Mouse (Mus musculus): Measurements from ENCODE around the gene Fbxo44. TPM values are rescaled to one million over a fixed set of nuclear protein-coding genes. Genes with fewer than 3 reads are reported as not detected.
A peak's percentile ranks its signal among the peaks of the same experiment; 100 is the strongest.
"Not testable (repeated sequence)": the region's sequence is repeated elsewhere in the genome, so short reads cannot be mapped to it uniquely, and the experiment has no call there.

The Fbxo44 gene
- total RNA-seq, 2 experiments from 2014 or later, result 136 to 141 TPM

DNA sequence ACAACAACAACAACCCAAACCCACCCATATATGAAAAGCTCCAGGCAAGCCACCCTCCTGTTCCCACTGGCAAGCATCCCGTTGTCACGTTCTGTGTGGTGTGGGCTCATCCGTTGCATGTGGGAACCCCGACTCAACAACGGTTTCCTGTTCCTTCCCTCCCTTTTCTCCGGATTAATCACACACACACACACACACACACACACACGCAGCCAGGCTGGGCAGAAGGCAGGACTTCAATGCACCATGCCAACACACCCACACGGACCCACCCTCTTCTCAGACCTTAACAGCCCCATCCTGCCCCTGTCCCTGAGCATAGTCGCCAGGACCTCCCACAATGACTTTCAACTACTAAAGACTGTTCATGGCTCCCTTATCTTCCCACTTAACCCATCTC lies 39.7 kb downstream of the Fbxo44 start:
- Histone ChIP-seq H3K27ac (no peak overlapping the region), H3K4me3 (no peak overlapping the region)
- no peak for DNase-seq (ENCODE audit: low spot score in 2 of 2)
- TF ChIP-seq CTCF (conservative IDR thresholded peaks at IDR 0.05), result no peak

- H3K4me3 ChIP-seq; DNase-seq (ENCODE audit: low spot score in 2 of 2); H3K27ac ChIP-seq: not testable (repeated sequence)
- TF ChIP-seq CTCF (conservative IDR thresholded peaks at IDR 0.05), result peak; percentile 52
These were observed 40.7 kb downstream of the Fbxo44 start for GRCm38 (mm10) chr4:148119578-148119977.

- Histone ChIP-seq H3K27ac (no peak overlapping the region), H3K4me3 (no peak overlapping the region)
- TF ChIP-seq CTCF (conservative IDR thresholded peaks at IDR 0.05), result peak; percentile 64
- no peak for DNase-seq (ENCODE audit: low spot score in 2 of 2)
These were observed 42.9 kb downstream of the Fbxo44 start for GRCm38 (mm10) chr4:148117392-148117791.

DNA sequence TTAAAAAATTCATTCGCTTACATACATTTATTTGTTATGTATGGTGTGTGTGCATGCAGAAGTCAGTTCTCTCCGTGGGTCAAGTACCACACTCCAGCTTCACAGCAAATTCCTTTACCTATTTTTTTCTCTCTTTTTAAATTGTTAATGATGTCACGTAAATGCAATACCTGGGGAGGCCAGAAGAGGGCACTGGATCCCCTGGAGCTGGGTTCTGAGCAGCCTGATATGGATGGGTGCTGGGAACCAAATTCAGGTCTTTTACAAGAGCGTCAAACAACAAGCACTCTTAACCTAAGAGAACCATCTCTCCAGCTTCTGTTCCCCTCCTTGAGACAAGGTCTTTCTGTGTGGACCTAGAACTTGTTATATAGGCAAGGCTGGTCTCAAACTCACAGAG lies 43.6 kb downstream of the Fbxo44 start:
- no peak overlapping the region for H3K27ac ChIP-seq
- DNase-seq (ENCODE audit: low spot score in 2 of 2), result no peak
- TF ChIP-seq CTCF (conservative IDR thresholded peaks at IDR 0.05), result peak; percentile 64
- no peak overlapping the region for H3K4me3 ChIP-seq

- TF ChIP-seq CTCF (conservative IDR thresholded peaks at IDR 0.05), result peak; percentile 69
- Histone ChIP-seq H3K4me3 (no peak overlapping the region), H3K27ac (no peak overlapping the region)
- DNase-seq (ENCODE audit: low spot score in 2 of 2), result no peak
These were observed 44.8 kb downstream of the Fbxo44 start for GRCm38 (mm10) chr4:148115467-148115866.

DNA sequence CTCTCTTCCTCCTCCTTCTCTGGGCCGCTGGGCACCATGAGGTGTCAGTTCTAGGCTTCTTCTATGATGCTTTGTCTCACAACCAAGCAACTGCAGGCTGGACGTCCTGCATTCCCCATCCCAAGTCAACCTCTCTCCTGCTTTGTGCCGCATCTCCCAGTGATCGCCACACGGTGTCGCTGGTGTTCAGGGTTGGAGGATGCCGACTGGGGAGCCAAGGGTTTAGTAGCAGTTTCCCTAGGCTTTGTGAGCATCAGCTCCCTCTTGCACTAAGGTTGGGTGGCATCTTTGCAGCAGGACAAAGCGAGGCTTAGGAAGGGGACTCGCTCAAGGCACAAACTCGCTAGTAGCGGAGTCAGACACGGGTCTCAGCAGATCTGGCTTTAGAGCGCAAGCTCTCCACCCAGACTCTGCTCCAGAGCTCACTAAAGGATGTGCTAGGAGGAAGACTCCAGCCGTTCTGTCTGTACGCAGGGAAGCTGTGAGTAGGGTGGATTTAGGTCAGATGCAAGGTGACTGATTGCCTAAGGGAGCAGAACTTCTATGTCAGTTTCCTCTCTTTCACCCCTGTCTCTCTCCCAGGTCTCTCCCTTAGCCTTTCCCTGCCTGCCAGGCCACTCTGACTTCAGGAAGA lies 45.4 kb downstream of the Fbxo44 start:
- peak; percentile 97 for TF ChIP-seq CTCF (conservative IDR thresholded peaks at IDR 0.05)
- peak; percentile 84 to 90 for DNase-seq (ENCODE audit: low spot score in 2 of 2)
- H3K4me3 ChIP-seq, result no peak overlapping the region; the same call in 1 of the 2 replicates
- no peak overlapping the region for H3K27ac ChIP-seq

- DNase-seq (ENCODE audit: low spot score in 2 of 2), result no peak
- TF ChIP-seq CTCF (conservative IDR thresholded peaks at IDR 0.05), result no peak
- Histone ChIP-seq H3K27ac (no peak overlapping the region), H3K4me3 (no peak overlapping the region)
These were observed 47.8 kb downstream of the Fbxo44 start for GRCm38 (mm10) chr4:148112519-148112918.

DNA sequence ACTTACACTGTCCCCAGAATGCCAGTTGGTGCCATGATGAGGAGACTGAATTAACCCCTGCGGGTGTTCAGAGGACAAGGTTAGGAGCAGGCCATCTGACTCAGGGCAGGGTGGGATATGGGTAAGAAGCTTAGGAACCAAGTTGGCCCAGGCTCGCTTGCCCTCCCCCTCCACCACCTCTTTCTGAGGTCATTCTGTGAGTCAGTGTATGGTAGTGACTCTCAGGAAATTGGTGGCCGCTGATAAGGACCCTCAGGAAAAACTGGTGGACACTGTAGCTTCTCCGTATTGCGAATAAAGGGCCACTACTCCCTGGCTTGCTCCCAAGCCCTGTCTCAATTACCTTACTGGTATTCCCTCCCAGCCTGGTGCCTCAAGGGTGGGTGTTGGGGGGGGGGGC lies 51.1 kb downstream of the Fbxo44 start:
- H3K4me3 ChIP-seq, result no peak overlapping the region
- no peak for DNase-seq (ENCODE audit: low spot score in 2 of 2)
- H3K27ac ChIP-seq, result no peak overlapping the region
- TF ChIP-seq CTCF (conservative IDR thresholded peaks at IDR 0.05), result no peak

DNA sequence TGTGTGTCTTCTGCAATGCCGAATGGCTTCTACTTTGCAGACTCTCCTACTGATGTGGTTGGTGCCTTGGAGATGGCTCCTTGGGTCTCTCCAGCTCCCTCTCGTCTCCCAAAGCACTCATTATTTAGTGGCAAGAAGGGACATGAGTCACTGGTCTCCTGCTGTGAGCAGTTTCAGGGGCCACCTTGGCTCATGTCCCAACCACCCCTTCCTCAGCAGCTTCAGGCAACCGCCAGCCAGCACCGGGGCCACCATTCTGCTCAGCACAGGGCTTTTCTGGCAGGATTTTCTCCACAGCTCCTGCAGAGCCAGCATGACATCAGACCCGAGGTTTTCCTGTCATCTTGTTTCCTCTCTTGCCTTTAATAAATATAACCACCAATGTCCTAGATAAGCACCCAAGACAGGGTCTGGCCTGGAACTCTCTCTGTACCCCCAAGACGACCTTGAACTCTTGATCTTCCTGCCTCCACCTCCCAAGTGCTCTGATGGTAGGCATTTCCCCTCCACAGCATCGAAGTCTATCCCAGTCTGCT lies 51.6 kb downstream of the Fbxo44 start:
- H3K27ac ChIP-seq, result no peak overlapping the region
- no peak for DNase-seq (ENCODE audit: low spot score in 2 of 2)
- H3K4me3 ChIP-seq, result no peak overlapping the region
- no peak for TF ChIP-seq CTCF (conservative IDR thresholded peaks at IDR 0.05)

DNA sequence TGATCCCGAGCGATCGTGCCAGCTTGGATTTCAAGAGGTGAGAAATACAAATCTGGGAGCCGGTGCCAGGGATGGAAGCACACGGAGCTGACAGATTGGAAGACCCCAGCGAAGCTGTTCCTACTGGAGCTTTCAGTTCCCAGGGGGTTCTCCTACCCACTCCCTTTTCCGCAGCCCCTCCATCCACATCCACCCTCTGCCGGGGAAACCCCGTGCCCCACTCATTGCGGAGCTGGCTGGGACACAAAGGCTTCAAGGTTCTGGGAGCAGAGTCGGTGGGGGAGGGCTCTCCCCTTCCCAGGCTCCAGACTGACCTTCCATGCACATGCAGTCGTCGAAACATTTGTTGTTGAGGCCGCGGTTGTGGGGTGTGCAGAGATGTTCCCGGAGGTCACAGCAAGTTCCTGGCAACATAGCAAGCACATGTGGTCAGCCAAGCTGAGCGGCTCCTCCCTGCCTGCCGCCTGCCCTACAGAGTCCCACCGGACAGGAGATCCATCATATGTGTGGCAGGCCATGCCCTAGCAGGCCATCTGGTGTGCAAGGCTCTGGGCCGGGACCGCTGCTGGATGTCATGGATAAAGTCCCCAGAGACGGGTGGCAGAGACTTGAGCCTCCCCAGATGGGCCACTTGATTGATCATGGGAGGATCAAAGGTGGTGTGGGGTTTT lies 52.5 kb downstream of the Fbxo44 start:
- no peak for TF ChIP-seq CTCF (conservative IDR thresholded peaks at IDR 0.05)

GRCm38 (mm10) chr4:148104146-148104545 lies 56.1 kb downstream of the Fbxo44 start:
- TF ChIP-seq CTCF (conservative IDR thresholded peaks at IDR 0.05), result no peak
- Histone ChIP-seq H3K27ac (no peak overlapping the region), H3K4me3 (no peak overlapping the region)
- no peak for DNase-seq (ENCODE audit: low spot score in 2 of 2)

More for the DNA sequence above, 52.5 kb downstream of the Fbxo44 start:
- no peak overlapping the region for H3K27ac ChIP-seq
- peak overlapping the region; percentile 9; the same call in 1 of the 2 replicates for H3K4me3 ChIP-seq
- DNase-seq (ENCODE audit: low spot score in 2 of 2), result no peak

Small RNAs within 50 kb of the gene (microRNA-seq; reads per million reads assigned to microRNA genes)
- 0 to 0.55 reads per million in 2 experiments for gene Mir7022

Other genes starting within 250 kb of the Fbxo44 start
- gene Plod1, start 223.7 kb downstream of the Fbxo44 start, total RNA-seq (2021), result 10 to 100 TPM; 16.4 to 21.5 TPM
- gene 2510039O18Rik, start 219.6 kb downstream of the Fbxo44 start, total RNA-seq (2021), result 10 to 100 TPM; 27.0 to 27.9 TPM
- not detected for gene Nppb, start 174.7 kb downstream of the Fbxo44 start, total RNA-seq (2021)
- not detected for gene Nppa, start 159.8 kb downstream of the Fbxo44 start, total RNA-seq (2021)
- 10 to 100 TPM; 77.0 to 77.6 TPM for gene Clcn6, start 121.7 kb downstream of the Fbxo44 start, total RNA-seq (2021)
- gene Mthfr, start 121.4 kb downstream of the Fbxo44 start, total RNA-seq (2021), result 10 to 100 TPM; 33.5 to 37.2 TPM
- 1 to 10 TPM; 7.2 to 9.8 TPM for gene Agtrap, start 72.5 kb downstream of the Fbxo44 start, total RNA-seq (2021)
- 10 to 100 TPM; 13.8 to 14.5 TPM for gene Mad2l2, start 30.1 kb downstream of the Fbxo44 start, total RNA-seq (2021)
- 1 to 10 TPM in 1 of 2 experiments, under 1 TPM in 1; 0.83 to 1.0 TPM for gene Draxin, start 29.8 kb downstream of the Fbxo44 start, total RNA-seq (2021)
- gene Fbxo6, start 8.3 kb downstream of the Fbxo44 start, total RNA-seq (2021), result 10 to 100 TPM; 25.4 to 29.8 TPM
- 100 to 1,000 TPM in 1 of 2 experiments, 10 to 100 TPM in 1; 99.8 to 106 TPM for gene Fbxo2, start 139 bp upstream of the Fbxo44 start, total RNA-seq (2021)
- gene Disp3, start 127.5 kb upstream of the Fbxo44 start, total RNA-seq (2021), result 10 to 100 TPM; 38.9 to 40.7 TPM